Mouse (Mus musculus) cortical plate, adult 2 months (tissue): ENCODE results near the gene Il2rb.

Source experiments
- CTCF ChIP-seq: fragments of 200-500 bp; IDR thresholded peaks from 2 replicates; pipeline ENCODE4 v1.5.1; 2011; ENCODE audit warnings: mild to moderate bottlenecking, control low read depth, low read length; ENCODE audit not compliant: insufficient read depth; ENCODE audit errors: extremely low read depth
- POLR2A ChIP-seq: fragments of 200-500 bp; IDR thresholded peaks from 2 replicates; pipeline ENCODE4 v1.6.1; 2011; ENCODE audit warnings: mild to moderate bottlenecking, low read length, control low read depth; ENCODE audit not compliant: insufficient read depth; ENCODE audit errors: extremely low read depth

DNA sequence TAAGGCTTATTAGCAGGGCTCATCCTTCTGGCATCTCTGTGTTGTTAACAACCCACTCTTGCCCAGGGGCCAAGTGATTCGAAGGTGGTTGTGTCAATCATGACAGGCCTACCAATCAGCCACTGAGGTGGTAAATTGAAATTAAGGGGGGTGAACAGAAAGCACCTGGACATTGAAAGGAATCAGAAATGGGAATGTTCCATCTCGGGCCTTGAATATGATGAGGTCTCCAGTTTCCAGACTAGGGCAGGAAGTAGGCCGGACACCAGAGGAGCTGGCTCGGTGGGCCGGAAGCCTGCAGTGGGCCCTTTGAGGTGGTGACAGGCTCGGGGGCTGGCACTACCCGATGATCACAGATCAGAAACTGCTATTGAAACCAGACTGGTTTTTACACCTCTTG lies 32.9 kb upstream of the Il2rb start:
- TF ChIP-seq CTCF (no peak), POLR2A (no peak)
